Mouse (Mus musculus): Measurements from ENCODE around the gene Ppm1n. TPM values are rescaled to one million over a fixed set of nuclear protein-coding genes. Genes with fewer than 3 reads are reported as not detected.

Gene Ppm1n
- total and polyA plus RNA-seq, 3 experiments: not detected

DNA sequence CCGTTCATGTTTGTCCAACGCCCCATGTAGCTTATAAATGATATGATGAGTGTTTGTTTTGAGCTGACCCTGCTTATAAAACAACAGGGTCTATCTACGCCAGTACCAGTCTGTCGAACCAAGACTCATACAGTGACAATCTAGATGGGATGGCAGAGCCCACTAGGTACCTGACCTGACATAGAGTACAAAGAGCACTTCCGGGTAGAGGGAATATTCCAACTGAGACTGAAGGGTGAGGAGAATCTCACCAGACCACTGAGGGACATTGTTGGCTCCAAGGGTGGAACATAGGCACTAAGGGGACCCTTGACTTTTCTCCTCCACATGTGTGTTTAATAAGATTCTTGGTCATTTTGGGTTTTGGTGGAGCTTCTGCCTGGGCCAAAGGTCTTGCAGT, 50.5 kb downstream of the Ppm1n start:
- ATAC-seq (ENCODE audit: extremely low read depth, insufficient number of reproducible peaks, low FRiP score, poor library complexity, severe bottlenecking) (no peak), DNase-seq (ENCODE audit: low spot score) (no peak)
- H3K4me1 ChIP-seq (ENCODE audit: insufficient read depth, low read depth, low read length): peaks cover 45% of the 10 kb centered on the region
- TF ChIP-seq TAL1 (conservative IDR thresholded peaks at IDR 0.05; ENCODE audit: low read depth, low read length): no peak
- TF ChIP-seq GATA1 (IDR thresholded peaks at IDR 0.05; ENCODE audit: borderline replicate concordance, low read length): no peak
- TF ChIP-seq POLR2AphosphoS5 (IDR thresholded peaks at IDR 0.05; ENCODE audit: insufficient replicate concordance, low read depth, low read length): no peak
- TF ChIP-seq CTCF (IDR thresholded peaks at IDR 0.05; ENCODE audit: low read depth, low read length): no peak
- TF ChIP-seq GATA2 (IDR thresholded peaks at IDR 0.05; ENCODE audit: borderline replicate concordance, low read depth, low read length): no peak
- no peaks in the 10 kb centered on the region for H3K9me3 ChIP-seq (replicated peaks)
- peak overlapping the region; percentile 80 for H3K4me3 ChIP-seq (ENCODE audit: low read depth, low read length)
- H3K27me3 ChIP-seq (ENCODE audit: insufficient read depth, low read length): no peaks in the 10 kb centered on the region
- peaks cover 61% of the 10 kb centered on the region for H3K36me3 ChIP-seq (replicated peaks)

DNA sequence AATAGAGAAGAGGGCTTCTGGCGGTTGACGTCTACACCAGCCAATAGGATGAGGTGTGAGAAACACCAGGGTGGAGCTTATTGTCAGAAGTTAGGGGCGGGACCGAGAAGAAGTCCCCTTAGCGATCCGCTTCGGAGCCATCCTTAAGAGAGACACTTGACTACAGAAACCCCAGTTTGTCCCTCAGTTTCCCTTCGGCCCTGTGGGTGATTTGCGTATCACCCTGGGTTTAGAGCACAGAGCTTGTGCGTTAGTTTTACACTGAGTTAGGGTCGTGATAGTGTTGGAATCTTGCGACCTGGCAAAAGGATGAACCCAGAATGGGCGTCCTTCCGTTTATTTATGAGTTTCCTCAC, 51.1 kb downstream of the Ppm1n start:
- Histone ChIP-seq H3K4me3 (ENCODE audit: low read depth, low read length) (peak overlapping the region; percentile 80), H3K36me3 (replicated peaks) (peaks cover 61% of the 10 kb centered on the region)

DNA sequence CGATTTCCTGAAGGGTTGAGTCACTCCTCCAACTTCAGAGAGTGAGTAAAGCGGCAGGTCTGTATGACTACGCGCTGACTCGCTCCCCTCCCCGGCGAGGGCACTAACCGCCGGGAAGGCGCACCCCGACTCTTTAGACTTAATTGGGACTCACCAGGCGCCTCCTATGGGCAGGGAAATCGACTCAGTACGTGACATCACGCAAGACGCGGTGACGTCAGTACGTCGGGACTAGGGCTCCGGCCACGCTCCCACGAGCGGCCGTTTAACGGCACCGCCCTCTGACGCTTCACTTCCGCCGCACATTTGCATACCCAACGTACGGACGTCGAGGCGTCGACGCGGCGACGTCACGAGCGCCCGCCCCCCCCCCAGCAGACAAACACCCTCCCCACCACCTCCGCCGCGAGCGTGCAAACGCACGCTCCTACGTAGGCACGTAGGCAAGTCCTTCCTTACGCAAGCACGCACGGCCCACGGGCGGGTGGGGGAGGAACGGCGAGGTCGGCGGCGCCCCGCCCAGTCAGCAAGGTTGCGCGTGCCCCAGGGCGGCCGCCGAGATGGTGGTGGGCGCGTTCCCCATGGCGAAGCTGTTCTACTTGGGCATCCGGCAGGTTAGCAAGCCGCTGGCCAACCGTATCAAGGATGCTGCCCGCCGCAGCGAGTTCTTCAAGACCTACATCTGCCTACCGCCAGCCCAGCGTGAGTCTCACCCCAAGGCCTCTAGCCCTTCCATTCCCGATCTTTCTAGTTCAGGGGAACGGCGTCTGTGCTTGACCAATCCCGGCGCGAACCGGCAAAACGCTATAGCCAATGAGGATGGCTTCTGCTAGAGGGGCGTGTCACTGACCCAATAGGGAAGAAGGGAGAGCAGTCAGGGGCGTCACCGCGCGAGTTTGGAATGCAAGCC, 51.7 kb downstream of the Ppm1n start, which contains the start of gene Opa3:
Gene Opa3, plus strand, starts transcription at position 452 of the 910 bp plus-strand sequence.
- no peaks in the 10 kb centered on the region for H3K9me3 ChIP-seq (replicated peaks)
- ATAC-seq (ENCODE audit: extremely low read depth, insufficient number of reproducible peaks, low FRiP score, poor library complexity, severe bottlenecking): peak; percentile 86
- TF ChIP-seq GATA2 (IDR thresholded peaks at IDR 0.05; ENCODE audit: borderline replicate concordance, low read depth, low read length) (no peak), POLR2AphosphoS5 (IDR thresholded peaks at IDR 0.05; ENCODE audit: insufficient replicate concordance, low read depth, low read length) (no peak), TAL1 (conservative IDR thresholded peaks at IDR 0.05; ENCODE audit: low read depth, low read length) (no peak), CTCF (IDR thresholded peaks at IDR 0.05; ENCODE audit: low read depth, low read length) (no peak), GATA1 (IDR thresholded peaks at IDR 0.05; ENCODE audit: borderline replicate concordance, low read length) (no peak)

More for the DNA sequence above, 51.1 kb downstream of the Ppm1n start:
- Histone ChIP-seq H3K4me1 (ENCODE audit: insufficient read depth, low read depth, low read length) (peaks cover 45% of the 10 kb centered on the region), H3K9me3 (replicated peaks) (no peaks in the 10 kb centered on the region), H3K27me3 (ENCODE audit: insufficient read depth, low read length) (no peaks in the 10 kb centered on the region)
- TF ChIP-seq CTCF (IDR thresholded peaks at IDR 0.05; ENCODE audit: low read depth, low read length) (no peak), GATA1 (IDR thresholded peaks at IDR 0.05; ENCODE audit: borderline replicate concordance, low read length) (no peak), GATA2 (IDR thresholded peaks at IDR 0.05; ENCODE audit: borderline replicate concordance, low read depth, low read length) (no peak), POLR2AphosphoS5 (IDR thresholded peaks at IDR 0.05; ENCODE audit: insufficient replicate concordance, low read depth, low read length) (no peak), TAL1 (conservative IDR thresholded peaks at IDR 0.05; ENCODE audit: low read depth, low read length) (no peak)
- no peak for ATAC-seq (ENCODE audit: extremely low read depth, insufficient number of reproducible peaks, low FRiP score, poor library complexity, severe bottlenecking)
- no peak for DNase-seq (ENCODE audit: low spot score)

DNA sequence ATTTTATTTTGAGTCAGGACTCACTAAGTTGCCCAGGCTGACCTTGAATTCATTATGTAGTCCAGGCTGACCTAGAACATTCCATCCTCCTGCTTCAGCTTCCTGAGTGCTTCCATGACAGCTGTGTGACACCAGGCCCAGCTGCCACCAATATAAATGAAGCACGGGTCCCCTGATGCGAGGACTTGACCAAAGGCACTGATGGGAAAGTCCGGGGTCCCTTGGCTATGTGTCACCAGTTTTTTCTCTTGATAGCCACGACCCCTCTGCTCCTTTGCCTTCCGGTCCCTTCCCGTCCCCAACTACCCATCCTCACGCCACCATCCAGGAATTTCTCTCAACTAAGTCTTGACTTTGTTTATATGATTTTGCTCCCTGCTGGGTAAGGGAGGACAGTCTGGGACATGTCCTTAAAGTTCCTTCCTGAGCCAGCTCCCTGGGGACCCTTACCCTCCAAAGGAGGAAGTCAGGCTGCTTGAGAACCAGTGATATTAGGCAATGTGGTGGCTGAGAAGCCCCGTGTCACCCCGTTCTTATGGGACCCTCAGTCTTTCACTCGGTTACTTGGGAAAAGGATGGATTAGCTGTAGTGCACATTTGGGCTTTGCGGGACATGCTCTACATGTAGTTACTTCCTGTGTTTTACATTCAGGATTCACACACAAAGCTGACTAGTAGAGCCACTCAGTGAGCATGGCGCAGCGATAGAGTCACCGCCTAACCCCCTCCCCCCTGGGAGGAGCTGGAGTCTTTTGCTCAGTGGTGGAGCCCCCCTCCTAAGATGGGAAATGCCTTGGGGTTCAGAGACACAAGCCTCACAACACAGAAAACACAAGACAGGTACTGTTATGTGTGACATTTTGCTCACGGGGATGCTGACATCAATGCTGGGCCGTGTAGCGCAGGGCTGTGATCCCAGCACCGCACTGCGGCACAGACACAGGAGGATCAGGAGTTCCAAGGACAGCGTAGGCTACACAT, 52.8 kb downstream of the Ppm1n start:
- DNase-seq (ENCODE audit: low spot score) (no peak), ATAC-seq (ENCODE audit: extremely low read depth, insufficient number of reproducible peaks, low FRiP score, poor library complexity, severe bottlenecking) (no peak)
- H3K9me3 ChIP-seq (replicated peaks): no peaks in the 10 kb centered on the region
- peaks cover 54% of the 10 kb centered on the region for H3K36me3 ChIP-seq (replicated peaks)
- peak overlapping the region; percentile 80 for H3K4me3 ChIP-seq (ENCODE audit: low read depth, low read length)
- H3K4me1 ChIP-seq (ENCODE audit: insufficient read depth, low read depth, low read length): peaks cover 40% of the 10 kb centered on the region
- no peak for TF ChIP-seq GATA2 (IDR thresholded peaks at IDR 0.05; ENCODE audit: borderline replicate concordance, low read depth, low read length)
- no peaks in the 10 kb centered on the region; the same call in 1 of the 2 replicates for H3K27me3 ChIP-seq (ENCODE audit: insufficient read depth, low read length)

More for the DNA sequence above, 51.7 kb downstream of the Ppm1n start, which contains the start of gene Opa3:
- H3K36me3 ChIP-seq (replicated peaks): peaks cover 55% of the 10 kb centered on the region
- peaks cover 45% of the 10 kb centered on the region for H3K4me1 ChIP-seq (ENCODE audit: insufficient read depth, low read depth, low read length)
- peak; percentile 95 for DNase-seq (ENCODE audit: low spot score)
- peak within 1 kb of the TSS; percentile 80 for H3K4me3 ChIP-seq (ENCODE audit: low read depth, low read length)
- H3K27me3 ChIP-seq (ENCODE audit: insufficient read depth, low read length): no peaks in the 10 kb centered on the region

Other genes starting within 250 kb of the Ppm1n start
Only the 20 nearest of the 26 such genes appear.
- gene Six5, start 185.5 kb downstream of the Ppm1n start, total RNA-seq (2014; fragmentation: Nextera tagmentation): 1.8 and 3.8 TPM in 2 replicates
- 2.6 and 3.6 TPM in 2 replicates for gene Six5, start 185.5 kb downstream of the Ppm1n start, total RNA-seq (2017)
- gene Six5, start 185.5 kb downstream of the Ppm1n start, polyA plus RNA-seq (2012): 9.2 and 9.9 TPM in 2 replicates
- 0.39 TPM in 1 of 2 replicates, not detected in the other for gene Gm4969, start 161.7 kb downstream of the Ppm1n start, total RNA-seq (2014; fragmentation: Nextera tagmentation)
- gene Gm4969, start 161.7 kb downstream of the Ppm1n start, total RNA-seq (2017): 0.05 TPM in 1 of 2 replicates, not detected in the other
- 0.01 TPM in 1 of 2 replicates, not detected in the other for gene Gm4969, start 161.7 kb downstream of the Ppm1n start, polyA plus RNA-seq (2012)
- 3.3 and 6.7 TPM in 2 replicates for gene Fbxo46, start 160.2 kb downstream of the Ppm1n start, total RNA-seq (2014; fragmentation: Nextera tagmentation)
- 6.2 and 7.2 TPM in 2 replicates for gene Fbxo46, start 160.2 kb downstream of the Ppm1n start, total RNA-seq (2017)
- gene Fbxo46, start 160.2 kb downstream of the Ppm1n start, polyA plus RNA-seq (2012): 27.3 and 27.8 TPM in 2 replicates
- 5.1 and 5.9 TPM in 2 replicates for gene Qpctl, start 130.8 kb downstream of the Ppm1n start, total RNA-seq (2014; fragmentation: Nextera tagmentation)
- 2.6 and 3.0 TPM in 2 replicates for gene Qpctl, start 130.8 kb downstream of the Ppm1n start, total RNA-seq (2017)
- 6.2 and 6.7 TPM in 2 replicates for gene Qpctl, start 130.8 kb downstream of the Ppm1n start, polyA plus RNA-seq (2012)
- gene Snrpd2, start 130.3 kb downstream of the Ppm1n start, total RNA-seq (2014; fragmentation: Nextera tagmentation): 19.5 and 25.5 TPM in 2 replicates
- 75.1 and 92.3 TPM in 2 replicates for gene Snrpd2, start 130.3 kb downstream of the Ppm1n start, total RNA-seq (2017)
- 73.1 and 75.0 TPM in 2 replicates for gene Snrpd2, start 130.3 kb downstream of the Ppm1n start, polyA plus RNA-seq (2012)
- 7.0 and 10.7 TPM in 2 replicates for gene Gipr, start 113.9 kb downstream of the Ppm1n start, total RNA-seq (2014; fragmentation: Nextera tagmentation)
- 6.5 and 6.8 TPM in 2 replicates for gene Gipr, start 113.9 kb downstream of the Ppm1n start, total RNA-seq (2017)
- 7.1 and 7.7 TPM in 2 replicates for gene Gipr, start 113.9 kb downstream of the Ppm1n start, polyA plus RNA-seq (2012)
- gene Eml2, start 103.6 kb downstream of the Ppm1n start, total RNA-seq (2014; fragmentation: Nextera tagmentation): 13.6 and 19.0 TPM in 2 replicates
- gene Eml2, start 103.6 kb downstream of the Ppm1n start, total RNA-seq (2017): 14.3 and 15.1 TPM in 2 replicates
- 25.4 and 27.2 TPM in 2 replicates for gene Eml2, start 103.6 kb downstream of the Ppm1n start, polyA plus RNA-seq (2012)
- 0.30 TPM in 1 of 2 replicates, not detected in the other for gene Gpr4, start 67.5 kb downstream of the Ppm1n start, total RNA-seq (2014; fragmentation: Nextera tagmentation)
- 0.11 and 0.12 TPM in 2 replicates for gene Gpr4, start 67.5 kb downstream of the Ppm1n start, total RNA-seq (2017)
- gene Gpr4, start 67.5 kb downstream of the Ppm1n start, polyA plus RNA-seq (2012): 0.06 and 0.16 TPM in 2 replicates
- 13.8 and 14.2 TPM in 2 replicates for gene Opa3, start 51.7 kb downstream of the Ppm1n start, total RNA-seq (2014; fragmentation: Nextera tagmentation)
- gene Opa3, start 51.7 kb downstream of the Ppm1n start, total RNA-seq (2017): 14.8 and 15.2 TPM in 2 replicates
- 7.7 and 8.4 TPM in 2 replicates for gene Opa3, start 51.7 kb downstream of the Ppm1n start, polyA plus RNA-seq (2012)
- gene Vasp, start 8.2 kb downstream of the Ppm1n start, total RNA-seq (2014; fragmentation: Nextera tagmentation): 146 and 171 TPM in 2 replicates
- 239 and 292 TPM in 2 replicates for gene Vasp, start 8.2 kb downstream of the Ppm1n start, total RNA-seq (2017)
- gene Vasp, start 8.2 kb downstream of the Ppm1n start, polyA plus RNA-seq (2012): 560 and 712 TPM in 2 replicates
- gene Rtn2, start 2.6 kb upstream of the Ppm1n start, total RNA-seq (2014; fragmentation: Nextera tagmentation): 0.73 and 0.98 TPM in 2 replicates
- gene Rtn2, start 2.6 kb upstream of the Ppm1n start, total RNA-seq (2017): 0.06 and 0.11 TPM in 2 replicates
- gene Rtn2, start 2.6 kb upstream of the Ppm1n start, polyA plus RNA-seq (2012): 0.94 and 0.96 TPM in 2 replicates
- 0.19 TPM in 1 of 2 replicates, not detected in the other for gene Fosb, start 30.0 kb upstream of the Ppm1n start, total RNA-seq (2014; fragmentation: Nextera tagmentation)
- 0.29 and 0.38 TPM in 2 replicates for gene Fosb, start 30.0 kb upstream of the Ppm1n start, total RNA-seq (2017)
- gene Fosb, start 30.0 kb upstream of the Ppm1n start, polyA plus RNA-seq (2012): 0.50 and 0.61 TPM in 2 replicates
- gene Ercc1, start 64.7 kb upstream of the Ppm1n start, total RNA-seq (2014; fragmentation: Nextera tagmentation): 26.9 and 39.9 TPM in 2 replicates
- gene Ercc1, start 64.7 kb upstream of the Ppm1n start, total RNA-seq (2017): 29.7 and 50.1 TPM in 2 replicates
- gene Ercc1, start 64.7 kb upstream of the Ppm1n start, polyA plus RNA-seq (2012): 97.7 and 105 TPM in 2 replicates
- gene Cd3eap, start 79.4 kb upstream of the Ppm1n start, total RNA-seq (2014; fragmentation: Nextera tagmentation): 9.3 and 10.8 TPM in 2 replicates
- gene Cd3eap, start 79.4 kb upstream of the Ppm1n start, total RNA-seq (2017): 22.3 and 25.6 TPM in 2 replicates
- gene Cd3eap, start 79.4 kb upstream of the Ppm1n start, polyA plus RNA-seq (2012): 56.2 and 57.8 TPM in 2 replicates
- gene Ppp1r13l, start 79.7 kb upstream of the Ppm1n start, total RNA-seq (2014; fragmentation: Nextera tagmentation): 8.5 and 15.2 TPM in 2 replicates
- gene Ppp1r13l, start 79.7 kb upstream of the Ppm1n start, total RNA-seq (2017): 0.93 and 1.1 TPM in 2 replicates
- gene Ppp1r13l, start 79.7 kb upstream of the Ppm1n start, polyA plus RNA-seq (2012): 32.9 and 38.0 TPM in 2 replicates
- 17.2 and 18.4 TPM in 2 replicates for gene Ercc2, start 101.9 kb upstream of the Ppm1n start, total RNA-seq (2014; fragmentation: Nextera tagmentation)
- gene Ercc2, start 101.9 kb upstream of the Ppm1n start, total RNA-seq (2017): 14.8 and 20.2 TPM in 2 replicates
- 36.0 and 40.6 TPM in 2 replicates for gene Ercc2, start 101.9 kb upstream of the Ppm1n start, polyA plus RNA-seq (2012)
- gene Klc3, start 124.0 kb upstream of the Ppm1n start, total RNA-seq (2014; fragmentation: Nextera tagmentation): not detected in 2 replicates
- 0.11 TPM in 1 of 2 replicates, not detected in the other for gene Klc3, start 124.0 kb upstream of the Ppm1n start, total RNA-seq (2017)
- 0.69 and 0.84 TPM in 2 replicates for gene Klc3, start 124.0 kb upstream of the Ppm1n start, polyA plus RNA-seq (2012)
- gene Ckm, start 124.7 kb upstream of the Ppm1n start, total RNA-seq (2014; fragmentation: Nextera tagmentation): not detected in 2 replicates
- gene Ckm, start 124.7 kb upstream of the Ppm1n start, total RNA-seq (2017): 0.05 and 0.12 TPM in 2 replicates
- not detected in 2 replicates for gene Ckm, start 124.7 kb upstream of the Ppm1n start, polyA plus RNA-seq (2012)
- 17.8 and 21.3 TPM in 2 replicates for gene Mark4, start 178.8 kb upstream of the Ppm1n start, total RNA-seq (2014; fragmentation: Nextera tagmentation)
- 2.7 and 4.3 TPM in 2 replicates for gene Mark4, start 178.8 kb upstream of the Ppm1n start, total RNA-seq (2017)
- gene Mark4, start 178.8 kb upstream of the Ppm1n start, polyA plus RNA-seq (2012): 34.7 and 46.5 TPM in 2 replicates
- gene Exoc3l2, start 183.3 kb upstream of the Ppm1n start, total RNA-seq (2014; fragmentation: Nextera tagmentation): not detected in 2 replicates
- gene Exoc3l2, start 183.3 kb upstream of the Ppm1n start, total RNA-seq (2017): not detected in 2 replicates
- gene Exoc3l2, start 183.3 kb upstream of the Ppm1n start, polyA plus RNA-seq (2012): 0.02 TPM in 1 of 2 replicates, not detected in the other